Mouse (Mus musculus) brown adipose tissue, adult 24 weeks (tissue): ENCODE measurements around the gene Olfr1087. TPM values are rescaled to one million over a fixed set of nuclear protein-coding genes. Genes with fewer than 3 reads are reported as not detected.
"Not testable (repeated sequence)": the region's sequence is repeated elsewhere in the genome, so short reads cannot be mapped to it uniquely, and the experiment has no call there.

Experiments used
- H3K27ac ChIP-seq: fragments of 200-500 bp; replicated peaks from 2 replicates; pipeline ENCODE4 v1.5.1; 2012; ENCODE audit warnings: low read depth, mild to moderate bottlenecking, low read length
- H3K4me1 ChIP-seq: fragments of 200-500 bp; 2 replicates; pipeline ENCODE4 v1.6.1; 2012; ENCODE audit warnings: low read length, mixed read lengths; ENCODE audit not compliant: control insufficient read depth, insufficient read depth, insufficient read length
- H3K4me3 ChIP-seq: fragments of 200-500 bp; 2 replicates; pipeline ENCODE4 v1.5.1; 2012; ENCODE audit warnings: low read depth, mild to moderate bottlenecking, low read length, moderate library complexity; ENCODE audit not compliant: insufficient read depth
- polyA plus RNA-seq: library from polyadenylated mRNA; stranded (reverse); fragments of >200 nt; gene quantifications from 2 replicates; pipeline ENCODE4 v1.2.4, GENCODE M21; 2012; ENCODE audit not compliant: missing spikeins, insufficient read depth, insufficient read length

Gene Olfr1087
- polyA plus RNA-seq: not detected in 2 replicates

GRCm38 (mm10) chr2:86698295-86698694, at the start of gene Olfr1087:
TSS of gene Olfr1087 (minus strand) at chr2:86698395.
- Histone ChIP-seq H3K27ac (no peak within 1 kb of the TSS), H3K4me3 (no peak within 1 kb of the TSS), H3K4me1 (no peaks in the 10 kb centered on the region)

- Histone ChIP-seq H3K27ac (no peak within 1 kb of the TSS), H3K4me3 (no peak within 1 kb of the TSS), H3K4me1 (no peaks in the 10 kb centered on the region)
These were observed 35.4 kb upstream of the Olfr1087 start, which contains the start of gene Olfr1089 for GRCm38 (mm10) chr2:86733601-86734000. TSS of gene Olfr1089 (minus strand) at chr2:86733701.

GRCm38 (mm10) chr2:86679992-86680391, 18.2 kb downstream of the Olfr1087 start, which contains the start of gene Olfr1086:
TSS of gene Olfr1086 (minus strand) at chr2:86680092.
- no peak within 1 kb of the TSS for H3K4me3 ChIP-seq
- H3K27ac ChIP-seq: no peak within 1 kb of the TSS
- H3K4me1 ChIP-seq: no peaks in the 10 kb centered on the region

GRCm38 (mm10) chr2:86661919-86662318, 36.3 kb downstream of the Olfr1087 start, which contains the start of gene Olfr1085:
TSS of gene Olfr1085 (minus strand) at chr2:86662019.
- no peak within 1 kb of the TSS for H3K4me3 ChIP-seq
- H3K4me1 ChIP-seq: no peaks in the 10 kb centered on the region
- H3K27ac ChIP-seq: no peak within 1 kb of the TSS

GRCm38 (mm10) chr2:86639625-86640024, 58.6 kb downstream of the Olfr1087 start, which contains the start of gene Olfr1084:
TSS of gene Olfr1084 (minus strand) at chr2:86639725.
- H3K4me1 ChIP-seq, H3K27ac ChIP-seq, H3K4me3 ChIP-seq: not testable (repeated sequence)

Other genes with a start within 250 kb of the Olfr1087 start
- gene Olfr1065, start 247.8 kb downstream of the Olfr1087 start, polyA plus RNA-seq: not detected in 2 replicates
- gene Olfr1066, start 242.1 kb downstream of the Olfr1087 start, polyA plus RNA-seq: not detected in 2 replicates
- gene Olfr228, start 211.0 kb downstream of the Olfr1087 start, polyA plus RNA-seq: not detected in 2 replicates
- not detected in 2 replicates for gene Olfr1076, start 189.9 kb downstream of the Olfr1087 start, polyA plus RNA-seq
- gene Olfr1079, start 155.9 kb downstream of the Olfr1087 start, polyA plus RNA-seq: not detected in 2 replicates
- not detected in 2 replicates for gene Olfr1080, start 140.2 kb downstream of the Olfr1087 start, polyA plus RNA-seq
- gene Olfr1082, start 99.4 kb downstream of the Olfr1087 start, polyA plus RNA-seq: not detected in 2 replicates
- not detected in 2 replicates for gene Olfr1084, start 58.7 kb downstream of the Olfr1087 start, polyA plus RNA-seq
- not detected in 2 replicates for gene Olfr1085, start 36.4 kb downstream of the Olfr1087 start, polyA plus RNA-seq
- gene Olfr1086, start 18.3 kb downstream of the Olfr1087 start, polyA plus RNA-seq: not detected in 2 replicates
- not detected in 2 replicates for gene Olfr1089, start 35.3 kb upstream of the Olfr1087 start, polyA plus RNA-seq
- gene Olfr1090, start 60.6 kb upstream of the Olfr1087 start, polyA plus RNA-seq: not detected in 2 replicates
- not detected in 2 replicates for gene Olfr1093, start 84.1 kb upstream of the Olfr1087 start, polyA plus RNA-seq
- not detected in 2 replicates for gene Olfr141, start 111.6 kb upstream of the Olfr1087 start, polyA plus RNA-seq
- gene Olfr1094, start 126.3 kb upstream of the Olfr1087 start, polyA plus RNA-seq: not detected in 2 replicates
- not detected in 2 replicates for gene Olfr1095, start 153.3 kb upstream of the Olfr1087 start, polyA plus RNA-seq
- not detected in 2 replicates for gene Gm13723, start 176.4 kb upstream of the Olfr1087 start, polyA plus RNA-seq
- not detected in 2 replicates for gene Olfr1097, start 193.8 kb upstream of the Olfr1087 start, polyA plus RNA-seq
- not detected in 2 replicates for gene Olfr1098, start 226.2 kb upstream of the Olfr1087 start, polyA plus RNA-seq